In the genomic region with DNA sequence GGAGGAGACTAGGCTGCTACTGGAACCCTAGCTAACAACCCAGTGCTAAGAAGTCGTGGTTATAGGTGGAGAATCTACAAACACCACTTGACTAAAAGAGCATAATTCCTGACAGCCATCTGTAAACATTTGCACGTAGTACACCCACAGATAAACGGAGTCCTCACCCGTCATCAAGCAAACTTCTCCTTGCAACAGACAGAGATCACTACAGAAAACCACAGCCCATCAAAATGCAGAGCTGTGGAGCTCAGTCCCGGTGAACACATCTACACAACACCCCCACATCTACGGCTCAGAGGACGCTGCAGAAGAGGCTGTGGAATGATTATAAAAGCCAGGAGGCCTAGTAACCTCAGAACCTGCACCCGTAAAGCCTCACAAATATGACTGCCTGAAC, we compare ENCODE assay signal across 27 mouse cellular contexts. TPM values are rescaled to one million over a fixed set of nuclear protein-coding genes. Genes with fewer than 3 reads are reported as not detected.
A peak's percentile ranks its signal among the peaks of the same experiment; 100 is the strongest.
DNase-seq lines count a peak whose midpoint lies in the region; ATAC-seq lines count a peak whose summit lies in the region.
"Had no signal": no experiment of that assay in that cellular context is flagged by ENCODE, and none has a peak within 500 bp of the region (broad histone marks: within the 10 kb centered on the region; RNA-seq: fewer than 3 reads in every experiment).

No protein-coding gene starts in this region.

- ATAC-seq in frontal cortex, adult (ENCODE audit: low TSS enrichment) = peak; percentile 47; the same call in 1 of the 2 replicates
- no peak for ATAC-seq in inflammation-experienced regulatory T-cells, adult 6 months
- ATAC-seq: forebrain, embryonic 16.5 days; hindbrain, postnatal 0 days; intestine, postnatal 0 days had no signal

- DNase-seq in frontal cortex, postnatal 25 days (ENCODE audit: low spot score in 2 of 2) = no peak
- peak; percentile 32 for DNase-seq in thymus, postnatal 0 days (ENCODE audit: low spot score)
- no peak for DNase-seq in thymus, adult 18-20 months
- peak; percentile 59 for DNase-seq in induced T-regulatory cell, adult 2 months (ENCODE audit: low read depth)
- no peak for DNase-seq in lung, adult 18-20 months
- DNase-seq: adrenal gland, adult 8-10 months; cerebellum, adult 11 months; cerebellum, adult 9-10 months; cerebellum, postnatal 36 days; embryo, embryonic 11 days; gastrocnemius, postnatal 10 days; heart, postnatal 36 days; kidney, adult 9 months; kidney, postnatal 10 days; layer of hippocampus, postnatal 36 days had no signal

RNA-seq across cellular contexts. Expression of gene Arhgdib, which starts 2.8 kb away (rescaled TPM):
- polyA plus RNA-seq in thymus, postnatal 0 days (2015; fragmentation: Nextera tagmentation; extraction: Ambion mirVana) = 966 and 1,117 TPM in 2 replicates
- 1,000 to 10,000 TPM; 2,255 to 2,929 (median 2,357) TPM for polyA plus RNA-seq in inflammation-experienced regulatory T-cells, adult 6 months (2017; shearing (Covaris generic))

RNA-seq across cellular contexts. Expression of gene Pde6h, which starts 20.9 kb away (rescaled TPM):
- 0.75 and 0.89 TPM in 2 replicates for polyA plus RNA-seq in thymus, postnatal 0 days (2015; fragmentation: Nextera tagmentation; extraction: Ambion mirVana)
- not detected for polyA plus RNA-seq in inflammation-experienced regulatory T-cells, adult 6 months (2017; shearing (Covaris generic))
- polyA plus RNA-seq: embryonic facial prominence, embryonic 12.5 days; forebrain, embryonic 16.5 days; hindbrain, embryonic 12.5 days; limb, embryonic 10.5 days; midbrain, embryonic 12.5 days; neural tube, embryonic 13.5 days; stomach, embryonic 16.5 days had no signal

RNA-seq across cellular contexts. Expression of gene Erp27, which starts 22.5 kb away (rescaled TPM):
- polyA plus RNA-seq in thymus, postnatal 0 days (2015; fragmentation: Nextera tagmentation; extraction: Ambion mirVana) = 0.72 and 1.1 TPM in 2 replicates
- polyA plus RNA-seq in inflammation-experienced regulatory T-cells, adult 6 months (2017; shearing (Covaris generic)) = 1 to 10 TPM; 1.1 to 2.1 (median 1.1) TPM
- polyA plus RNA-seq: hindbrain, embryonic 12.5 days; hindbrain, postnatal 0 days; midbrain, embryonic 12.5 days; midbrain, postnatal 0 days; neural tube, embryonic 13.5 days had no signal

Comparison
In these comparisons a context has a peak if more than half of its experiments do, and no peak if none do; other contexts are left out.
1. DNase-seq: peak in thymus, postnatal 0 days (single experiment) and induced T-regulatory cell, adult 2 months (single experiment); none in frontal cortex, postnatal 25 days (0 of 2), thymus, adult 18-20 months (0 of 2) and lung, adult 18-20 months (0 of 2).